Mouse (Mus musculus): ENCODE measurements around the gene Gm21725. TPM values are rescaled to one million over a fixed set of nuclear protein-coding genes. Genes with fewer than 3 reads are reported as not detected.
"Not testable (repeated sequence)": the region's sequence is repeated elsewhere in the genome, so short reads cannot be mapped to it uniquely, and the experiment has no call there.

The Gm21725 gene
- total RNA-seq (2015) (not detected in 2 replicates), total RNA-seq (2017) (not detected in 2 replicates)

- not testable (repeated sequence) for ATAC-seq (replicated peaks; ENCODE audit: poor library complexity)
Measured at GRCm38 (mm10) chrY:13348963-13349362, at the start of gene Gm21725. Gene Gm21725 (minus strand): TSS chrY:13349063.

Other genes starting within 250 kb of the Gm21725 start
- gene Gm21891, start 215.6 kb downstream of the Gm21725 start, total RNA-seq (2015): not detected in 2 replicates
- gene Gm21891, start 215.6 kb downstream of the Gm21725 start, total RNA-seq (2017): not detected in 2 replicates
- not detected in 2 replicates for gene Gm21425, start 187.1 kb downstream of the Gm21725 start, total RNA-seq (2015)
- gene Gm21425, start 187.1 kb downstream of the Gm21725 start, total RNA-seq (2017): not detected in 2 replicates
- gene Gm21828, start 125.1 kb downstream of the Gm21725 start, total RNA-seq (2015): not detected in 2 replicates
- not detected in 2 replicates for gene Gm21828, start 125.1 kb downstream of the Gm21725 start, total RNA-seq (2017)
- gene Gm21440, start 96.7 kb downstream of the Gm21725 start, total RNA-seq (2015): not detected in 2 replicates
- gene Gm21440, start 96.7 kb downstream of the Gm21725 start, total RNA-seq (2017): not detected in 2 replicates
- gene Gm21454, start 96.6 kb downstream of the Gm21725 start, total RNA-seq (2015): not detected in 2 replicates
- not detected in 2 replicates for gene Gm21454, start 96.6 kb downstream of the Gm21725 start, total RNA-seq (2017)
- gene Gm21866, start 116.5 kb upstream of the Gm21725 start, total RNA-seq (2015): not detected in 2 replicates
- gene Gm21866, start 116.5 kb upstream of the Gm21725 start, total RNA-seq (2017): not detected in 2 replicates
- gene Gm20773, start 145.0 kb upstream of the Gm21725 start, total RNA-seq (2015): not detected in 2 replicates
- gene Gm20773, start 145.0 kb upstream of the Gm21725 start, total RNA-seq (2017): not detected in 2 replicates

All from megakaryocyte progenitor cell, adult 5-6 weeks (primary cell).